Mouse (Mus musculus): ENCODE results near the gene Psmb11.

The Psmb11 gene

GRCm38 (mm10) chr14:54621133-54621532 lies at the start of gene Psmb11:
Psmb11 (plus strand) TSS chr14:54621433.
- no peak for DNase-seq

GRCm38 (mm10) chr14:54572122-54572521 lies 49.1 kb upstream of the Psmb11 start:
- DNase-seq, result no peak

- DNase-seq, result peak; percentile 80 to 85
These were observed 48.2 kb upstream of the Psmb11 start for GRCm38 (mm10) chr14:54572790-54573736.

GRCm38 (mm10) chr14:54574253-54574652 lies 47.0 kb upstream of the Psmb11 start:
- no peak for DNase-seq

GRCm38 (mm10) chr14:54575031-54575430 lies 46.2 kb upstream of the Psmb11 start:
- DNase-seq, result peak in 1 of 2 experiments; percentile 28

- DNase-seq, result peak; percentile 83 to 87
These were observed 45.6 kb upstream of the Psmb11 start for GRCm38 (mm10) chr14:54575631-54576030.

- DNase-seq, result peak; percentile 33 to 44
These were observed 44.8 kb upstream of the Psmb11 start for GRCm38 (mm10) chr14:54576241-54577088.

- DNase-seq, result peak; percentile 91 to 92
These were observed 43.9 kb upstream of the Psmb11 start, which contains the start of gene Ajuba for GRCm38 (mm10) chr14:54577089-54577982. Ajuba (minus strand) TSS chr14:54577558.

- peak; percentile 48 to 50 for DNase-seq
These were observed 43.2 kb upstream of the Psmb11 start for GRCm38 (mm10) chr14:54578063-54578462.

- DNase-seq, result no peak
These were observed 41.6 kb upstream of the Psmb11 start for GRCm38 (mm10) chr14:54579638-54580037.

- DNase-seq, result peak in 1 of 2 experiments; percentile 30
These were observed 38.7 kb upstream of the Psmb11 start for GRCm38 (mm10) chr14:54582536-54582935.

GRCm38 (mm10) chr14:54583681-54584338 lies 37.4 kb upstream of the Psmb11 start:
- DNase-seq, result peak in 1 of 2 experiments; percentile 70

GRCm38 (mm10) chr14:54591056-54591455 lies 30.2 kb upstream of the Psmb11 start:
- DNase-seq, result no peak

GRCm38 (mm10) chr14:54592319-54592934 lies 28.8 kb upstream of the Psmb11 start:
- peak in 1 of 2 experiments; percentile 31 for DNase-seq

GRCm38 (mm10) chr14:54594055-54594454 lies 27.2 kb upstream of the Psmb11 start:
- DNase-seq, result no peak

- no peak for DNase-seq
These were observed 26.4 kb upstream of the Psmb11 start for GRCm38 (mm10) chr14:54594631-54595414.

- DNase-seq, result no peak
These were observed 24.1 kb upstream of the Psmb11 start for GRCm38 (mm10) chr14:54597084-54597483.

GRCm38 (mm10) chr14:54601601-54602000 lies 19.6 kb upstream of the Psmb11 start:
- DNase-seq, result no peak

- no peak for DNase-seq
These were observed 18.6 kb upstream of the Psmb11 start for GRCm38 (mm10) chr14:54602613-54603012.

GRCm38 (mm10) chr14:54603038-54603654 lies 18.1 kb upstream of the Psmb11 start:
- peak; percentile 96 to 97 for DNase-seq
